In genomic region chr19:6373539-6374400, GRCm38 (mm10) we compare ENCODE assay signal across 8 mouse cellular contexts. TPM values are rescaled to one million over a fixed set of nuclear protein-coding genes. Genes with fewer than 3 reads are reported as not detected.
DNase-seq lines count a peak whose midpoint lies in the region; ATAC-seq lines count a peak whose summit lies in the region.

No protein-coding gene starts in this region.

- H3K4me1 ChIP-seq in embryonic facial prominence, embryonic 11.5 days (ENCODE audit: control insufficient read depth, insufficient read depth, low read length): no peaks in the 10 kb centered on the region
- peaks cover 15% of the 10 kb centered on the region for H3K4me1 ChIP-seq in heart, embryonic 12.5 days (replicated peaks)
- peaks cover 7% of the 10 kb centered on the region; the same call in 1 of the 2 replicates for H3K4me1 ChIP-seq in liver, embryonic 13.5 days (replicated peaks)

- no peak for ATAC-seq in embryonic facial prominence, embryonic 11.5 days (replicated peaks; ENCODE audit: insufficient number of reproducible peaks, low FRiP score, low TSS enrichment, low read depth)
- 0 out of 2 replicates have a peak, but pooled peaks have one; percentile 47 for ATAC-seq in heart, embryonic 12.5 days (ENCODE audit: insufficient number of reproducible peaks, low FRiP score)
- peak; percentile 32; the same call in 1 of the 2 replicates for ATAC-seq in liver, embryonic 13.5 days (ENCODE audit: low read depth)

- no peak overlapping the region for H3K4me3 ChIP-seq in embryonic facial prominence, embryonic 11.5 days (ENCODE audit: low read depth, low read length)
- H3K4me3 ChIP-seq in heart, embryonic 12.5 days: no peak overlapping the region
- H3K4me3 ChIP-seq in liver, embryonic 13.5 days (replicated peaks): no peak overlapping the region

- no peak overlapping the region for H3K4me2 ChIP-seq in embryonic facial prominence, embryonic 11.5 days (ENCODE audit: low read depth, low read length)
- no peak overlapping the region for H3K4me2 ChIP-seq in heart, embryonic 12.5 days
- no peak overlapping the region for H3K4me2 ChIP-seq in liver, embryonic 13.5 days

- H3K27ac ChIP-seq in embryonic facial prominence, embryonic 11.5 days (replicated peaks; ENCODE audit: low read depth, low read length): no peak overlapping the region
- peak overlapping the region; percentile 17; the same call in 1 of the 2 replicates for H3K27ac ChIP-seq in heart, embryonic 12.5 days (ENCODE audit: poor library complexity, severe bottlenecking)
- H3K27ac ChIP-seq in liver, embryonic 13.5 days: no peak overlapping the region

- peak; percentile 65 for DNase-seq in A20 (ENCODE audit: low read depth, low spot score)
- DNase-seq in adrenal gland, postnatal 10 days: peak; percentile 94
- DNase-seq in embryonic facial prominence, embryonic 11.5 days (ENCODE audit: low spot score): peak; percentile 80
- DNase-seq in kidney, postnatal 10 days: peak; percentile 95
- peak; percentile 54 for DNase-seq in liver, embryonic 13.5 days
- peak; percentile 75 for DNase-seq in neural tube, embryonic 10.5 days (ENCODE audit: extremely low spot score, low spot score)
- DNase-seq in testis, postnatal 14 days (ENCODE audit: low spot score): peak; percentile 74

- no peaks in the 10 kb centered on the region for H3K27me3 ChIP-seq in embryonic facial prominence, embryonic 11.5 days (ENCODE audit: control insufficient read depth, insufficient read depth, low read length)
- H3K27me3 ChIP-seq in heart, embryonic 12.5 days (replicated peaks): no peaks in the 10 kb centered on the region
- H3K27me3 ChIP-seq in liver, embryonic 13.5 days: no peaks in the 10 kb centered on the region

- no peaks in the 10 kb centered on the region for H3K9me3 ChIP-seq in embryonic facial prominence, embryonic 11.5 days (replicated peaks; ENCODE audit: control insufficient read depth, low read length)
- no peaks in the 10 kb centered on the region for H3K9me3 ChIP-seq in heart, embryonic 12.5 days (replicated peaks)
- no peaks in the 10 kb centered on the region for H3K9me3 ChIP-seq in liver, embryonic 13.5 days (replicated peaks)

- H3K9ac ChIP-seq in embryonic facial prominence, embryonic 11.5 days (replicated peaks; ENCODE audit: low read length): no peak overlapping the region
- H3K9ac ChIP-seq in heart, embryonic 12.5 days: no peak overlapping the region
- H3K9ac ChIP-seq in liver, embryonic 13.5 days: no peak overlapping the region

- 75% methylated on average over 12 of the region's 12 CpGs for WGBS in embryonic facial prominence, embryonic 11.5 days
- WGBS in heart, embryonic 12.5 days: 61% methylated on average over 12 of the region's 12 CpGs
- WGBS in liver, embryonic 13.5 days (ENCODE audit: insufficient replicate concordance): 57% methylated on average over 12 of the region's 12 CpGs

- H3K36me3 ChIP-seq in embryonic facial prominence, embryonic 11.5 days (replicated peaks; ENCODE audit: control insufficient read depth, insufficient read depth, low read depth, low read length): peaks cover 58% of the 10 kb centered on the region
- H3K36me3 ChIP-seq in heart, embryonic 12.5 days: peaks cover 94% of the 10 kb centered on the region
- peaks cover 99% of the 10 kb centered on the region for H3K36me3 ChIP-seq in liver, embryonic 13.5 days

RNA-seq across cellular contexts. Expression of gene Sf1, which starts 10.3 kb away (rescaled TPM):
- total RNA-seq in adrenal gland, postnatal 10 days (2021): 100 to 1,000 TPM; 166 to 186 TPM
- polyA plus RNA-seq in embryonic facial prominence, embryonic 11.5 days (2014; fragmentation: Nextera tagmentation; extraction: Ambion mirVana): 157 and 172 TPM in 2 replicates
- polyA plus RNA-seq in heart, embryonic 12.5 days (2016; fragmentation: Nextera tagmentation; extraction: Ambion mirVana): 127 and 130 TPM in 2 replicates
- polyA plus RNA-seq in liver, embryonic 13.5 days (2015; fragmentation: Nextera tagmentation; extraction: Ambion mirVana): 68.4 and 92.3 TPM in 2 replicates

RNA-seq across cellular contexts. Expression of gene Pygm, which starts 10.4 kb away (rescaled TPM):
- 100 to 1,000 TPM in 1 of 2 experiments, 10 to 100 TPM in 1; 92.0 to 223 TPM for total RNA-seq in adrenal gland, postnatal 10 days (2021)
- polyA plus RNA-seq in embryonic facial prominence, embryonic 11.5 days (2014; fragmentation: Nextera tagmentation; extraction: Ambion mirVana): 1.4 and 2.8 TPM in 2 replicates
- polyA plus RNA-seq in heart, embryonic 12.5 days (2016; fragmentation: Nextera tagmentation; extraction: Ambion mirVana): 224 and 234 TPM in 2 replicates
- 2.7 and 2.9 TPM in 2 replicates for polyA plus RNA-seq in liver, embryonic 13.5 days (2015; fragmentation: Nextera tagmentation; extraction: Ambion mirVana)

RNA-seq across cellular contexts. Expression of gene Rasgrp2, which starts 25.4 kb away (rescaled TPM):
- 10 to 100 TPM; 53.2 to 54.9 TPM for total RNA-seq in adrenal gland, postnatal 10 days (2021)
- 15.6 and 17.2 TPM in 2 replicates for polyA plus RNA-seq in embryonic facial prominence, embryonic 11.5 days (2014; fragmentation: Nextera tagmentation; extraction: Ambion mirVana)
- 43.8 and 45.8 TPM in 2 replicates for polyA plus RNA-seq in heart, embryonic 12.5 days (2016; fragmentation: Nextera tagmentation; extraction: Ambion mirVana)
- 77.2 and 85.3 TPM in 2 replicates for polyA plus RNA-seq in liver, embryonic 13.5 days (2015; fragmentation: Nextera tagmentation; extraction: Ambion mirVana)

RNA-seq across cellular contexts. Expression of gene Map4k2, which starts 32.8 kb away (rescaled TPM):
- 10 to 100 TPM; 35.9 to 54.6 TPM for total RNA-seq in adrenal gland, postnatal 10 days (2021)
- polyA plus RNA-seq in embryonic facial prominence, embryonic 11.5 days (2014; fragmentation: Nextera tagmentation; extraction: Ambion mirVana): 5.6 and 6.4 TPM in 2 replicates
- polyA plus RNA-seq in heart, embryonic 12.5 days (2016; fragmentation: Nextera tagmentation; extraction: Ambion mirVana): 14.1 and 15.7 TPM in 2 replicates
- polyA plus RNA-seq in liver, embryonic 13.5 days (2015; fragmentation: Nextera tagmentation; extraction: Ambion mirVana): 4.5 and 5.8 TPM in 2 replicates

RNA-seq across cellular contexts. Expression of gene Men1, which starts 39.0 kb away (rescaled TPM):
- total RNA-seq in adrenal gland, postnatal 10 days (2021): 10 to 100 TPM; 37.1 to 38.7 TPM
- 49.7 and 51.1 TPM in 2 replicates for polyA plus RNA-seq in embryonic facial prominence, embryonic 11.5 days (2014; fragmentation: Nextera tagmentation; extraction: Ambion mirVana)
- polyA plus RNA-seq in heart, embryonic 12.5 days (2016; fragmentation: Nextera tagmentation; extraction: Ambion mirVana): 48.7 and 52.1 TPM in 2 replicates
- polyA plus RNA-seq in liver, embryonic 13.5 days (2015; fragmentation: Nextera tagmentation; extraction: Ambion mirVana): 26.3 and 29.9 TPM in 2 replicates

Comparison
In these comparisons a context has a peak if more than half of its experiments do, and no peak if none do; other contexts are left out.
1. RNA of gene Pygm, which starts 10.4 kb away (polyA plus RNA-seq): 224 to 234 TPM in heart, embryonic 12.5 days; 1.4 to 2.8 TPM in embryonic facial prominence, embryonic 11.5 days and 2.7 to 2.9 TPM in liver, embryonic 13.5 days; every median in the first group is over 10 times any median in the second.
2. Peak in every context shown above with its lines, with median percentiles within 50 percentile points of each other: DNase-seq.